Comparison of ENCODE assay signal across 8 mouse cellular contexts in the genomic region with DNA sequence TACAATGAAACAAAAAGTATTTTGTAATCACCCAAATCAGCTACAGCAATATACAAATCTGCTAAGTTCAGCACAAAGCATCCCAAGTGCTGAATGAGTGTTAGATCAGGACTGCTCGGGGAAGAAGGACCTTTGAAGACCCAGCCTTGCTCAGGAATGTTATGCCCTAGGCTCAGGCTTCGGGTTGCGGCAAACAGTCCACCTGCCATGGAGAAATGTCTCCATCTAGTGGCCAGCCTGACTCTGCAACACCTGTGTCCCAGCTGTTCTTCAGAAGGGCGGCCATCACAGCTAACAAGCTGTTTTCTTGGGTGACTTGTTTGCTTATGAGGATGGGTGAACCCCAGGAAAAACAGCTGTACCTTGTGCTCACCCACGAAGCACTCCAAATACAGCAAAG.
A peak's percentile ranks its signal among the peaks of the same experiment; 100 is the strongest.
DNase-seq lines count a peak whose midpoint lies in the region; ATAC-seq and TF ChIP-seq lines count a peak whose summit lies in the region.

No protein-coding gene starts in this region.

- H3K9ac ChIP-seq in forebrain, embryonic 11.5 days (ENCODE audit: low read length) = no peak overlapping the region
- no peak overlapping the region for H3K9ac ChIP-seq in heart, embryonic 16.5 days (ENCODE audit: low read length)
- H3K9ac ChIP-seq in liver, embryonic 16.5 days (ENCODE audit: low read depth, low read length) = no peak overlapping the region
- no peak overlapping the region for H3K9ac ChIP-seq in neural tube, embryonic 13.5 days
- no peak overlapping the region for H3K9ac ChIP-seq in stomach, postnatal 0 days (ENCODE audit: low read length)

- no peaks in the 10 kb centered on the region for H3K4me1 ChIP-seq in forebrain, embryonic 11.5 days (replicated peaks; ENCODE audit: control insufficient read depth, insufficient read depth, low read length)
- peaks cover 30% of the 10 kb centered on the region for H3K4me1 ChIP-seq in heart, embryonic 16.5 days (ENCODE audit: control insufficient read depth, insufficient read depth, low read length)
- H3K4me1 ChIP-seq in liver, embryonic 16.5 days (ENCODE audit: control insufficient read depth, low read depth, low read length) = no peaks in the 10 kb centered on the region
- peaks cover 10% of the 10 kb centered on the region; the same call in 1 of the 2 replicates for H3K4me1 ChIP-seq in neural tube, embryonic 13.5 days (replicated peaks)
- H3K4me1 ChIP-seq in stomach, postnatal 0 days (replicated peaks; ENCODE audit: control insufficient read depth, insufficient read depth) = no peaks in the 10 kb centered on the region

- no peak for TF ChIP-seq EP300 in stomach, postnatal 0 days (optimal IDR thresholded peaks at IDR 0.05)

- no peak overlapping the region for H3K27ac ChIP-seq in forebrain, embryonic 11.5 days (ENCODE audit: low read depth, low read length)
- H3K27ac ChIP-seq in heart, embryonic 16.5 days (ENCODE audit: low read length) = no peak overlapping the region
- H3K27ac ChIP-seq in liver, embryonic 16.5 days (ENCODE audit: low read length) = no peak overlapping the region
- no peak overlapping the region for H3K27ac ChIP-seq in neural tube, embryonic 13.5 days (replicated peaks)
- H3K27ac ChIP-seq in stomach, postnatal 0 days (replicated peaks) = no peak overlapping the region

- TF ChIP-seq CTCF in brain, embryonic 14.5 days (IDR thresholded peaks at IDR 0.05; ENCODE audit: borderline replicate concordance, extremely low read depth, insufficient read depth, insufficient read length) = peak; percentile 97
- TF ChIP-seq CTCF in stomach, postnatal 0 days (IDR thresholded peaks at IDR 0.05; ENCODE audit: low read depth) = peak; percentile 100

- TF ChIP-seq POLR2A in brain, embryonic 14.5 days (IDR thresholded peaks at IDR 0.05; ENCODE audit: borderline replicate concordance, extremely low read depth, insufficient read depth, insufficient read length, poor library complexity, severe bottlenecking) = no peak

- no peaks in the 10 kb centered on the region for H3K36me3 ChIP-seq in forebrain, embryonic 11.5 days (ENCODE audit: control insufficient read depth, insufficient read depth, low read length)
- no peaks in the 10 kb centered on the region for H3K36me3 ChIP-seq in heart, embryonic 16.5 days (ENCODE audit: control insufficient read depth, insufficient read depth)
- no peaks in the 10 kb centered on the region for H3K36me3 ChIP-seq in liver, embryonic 16.5 days (ENCODE audit: control insufficient read depth, insufficient read depth)
- no peaks in the 10 kb centered on the region for H3K36me3 ChIP-seq in neural tube, embryonic 13.5 days
- no peaks in the 10 kb centered on the region for H3K36me3 ChIP-seq in stomach, postnatal 0 days (ENCODE audit: control insufficient read depth, insufficient read depth, low read length)

- 5% methylated on average over 5 of the region's 5 CpGs for WGBS in forebrain, embryonic 11.5 days
- WGBS in heart, embryonic 16.5 days = 1% methylated on average over 5 of the region's 5 CpGs
- WGBS in liver, embryonic 16.5 days (ENCODE audit: insufficient replicate concordance) = 2% methylated on average over 5 of the region's 5 CpGs
- WGBS in neural tube, embryonic 13.5 days = 7% methylated on average over 5 of the region's 5 CpGs
- WGBS in stomach, postnatal 0 days = 5% methylated on average over 5 of the region's 5 CpGs

- peak; percentile 46 for DNase-seq in CD4-positive helper T cell, adult 2 months (ENCODE audit: low read depth, low spot score)
- peak; percentile 92 for DNase-seq in brain, embryonic 14.5 days (ENCODE audit: low read depth)
- peak; percentile 87 for DNase-seq in forebrain, embryonic 11.5 days (ENCODE audit: low spot score)
- DNase-seq in kidney, postnatal 25 days = peak; percentile 80 to 88
- peak; percentile 87 for DNase-seq in stomach, postnatal 0 days (ENCODE audit: low spot score)

- no peak overlapping the region for H3K4me3 ChIP-seq in forebrain, embryonic 11.5 days (ENCODE audit: low read depth, low read length)
- H3K4me3 ChIP-seq in heart, embryonic 16.5 days (ENCODE audit: low read length) = no peak overlapping the region
- H3K4me3 ChIP-seq in liver, embryonic 16.5 days (ENCODE audit: low read depth, low read length) = no peak overlapping the region
- no peak overlapping the region for H3K4me3 ChIP-seq in neural tube, embryonic 13.5 days
- H3K4me3 ChIP-seq in stomach, postnatal 0 days (ENCODE audit: low read depth, low read length) = no peak overlapping the region

- H3K9me3 ChIP-seq in forebrain, embryonic 11.5 days (ENCODE audit: control insufficient read depth, low read length) = no peaks in the 10 kb centered on the region
- H3K9me3 ChIP-seq in heart, embryonic 16.5 days (replicated peaks; ENCODE audit: control insufficient read depth, low read length) = no peaks in the 10 kb centered on the region
- no peaks in the 10 kb centered on the region for H3K9me3 ChIP-seq in liver, embryonic 16.5 days (replicated peaks; ENCODE audit: control insufficient read depth, low read length)
- no peaks in the 10 kb centered on the region for H3K9me3 ChIP-seq in neural tube, embryonic 13.5 days
- H3K9me3 ChIP-seq in stomach, postnatal 0 days (ENCODE audit: control insufficient read depth, low read length) = no peaks in the 10 kb centered on the region

- peak; percentile 92 for ATAC-seq in forebrain, embryonic 11.5 days (replicated peaks; ENCODE audit: low FRiP score)
- ATAC-seq in heart, embryonic 16.5 days (replicated peaks; ENCODE audit: extremely low read depth, insufficient read depth, low FRiP score) = peak; percentile 39
- peak; percentile 47; the same call in 1 of the 2 replicates for ATAC-seq in liver, embryonic 16.5 days (ENCODE audit: low read depth)
- ATAC-seq in neural tube, embryonic 13.5 days (ENCODE audit: low read depth) = peak; percentile 95
- ATAC-seq in stomach, postnatal 0 days (ENCODE audit: low FRiP score, low TSS enrichment) = peak; percentile 89

- no peak overlapping the region for H3K4me2 ChIP-seq in forebrain, embryonic 11.5 days (ENCODE audit: low read depth, low read length, severe bottlenecking)
- no peak overlapping the region for H3K4me2 ChIP-seq in heart, embryonic 16.5 days (ENCODE audit: low read depth, low read length)
- H3K4me2 ChIP-seq in liver, embryonic 16.5 days (ENCODE audit: low read depth, low read length) = no peak overlapping the region
- no peak overlapping the region for H3K4me2 ChIP-seq in neural tube, embryonic 13.5 days
- H3K4me2 ChIP-seq in stomach, postnatal 0 days (replicated peaks; ENCODE audit: low read depth) = no peak overlapping the region

- H3K27me3 ChIP-seq in forebrain, embryonic 11.5 days (ENCODE audit: control insufficient read depth, insufficient read depth, low read length) = no peaks in the 10 kb centered on the region
- H3K27me3 ChIP-seq in heart, embryonic 16.5 days (ENCODE audit: control insufficient read depth, insufficient read depth, low read length) = peaks cover 3% of the 10 kb centered on the region; the same call in 1 of the 2 replicates
- peaks cover 6% of the 10 kb centered on the region for H3K27me3 ChIP-seq in liver, embryonic 16.5 days (ENCODE audit: control insufficient read depth, insufficient read depth, low read depth, low read length)
- no peaks in the 10 kb centered on the region for H3K27me3 ChIP-seq in neural tube, embryonic 13.5 days
- no peaks in the 10 kb centered on the region for H3K27me3 ChIP-seq in stomach, postnatal 0 days (ENCODE audit: control insufficient read depth, insufficient read depth, low read length)

Comparison
In these comparisons a context has a peak if more than half of its experiments do, and no peak if none do; other contexts are left out.
1. ATAC-seq: peak in every context shown above with its lines; median percentile 95 in neural tube, embryonic 13.5 days; 92 in forebrain, embryonic 11.5 days; 89 in stomach, postnatal 0 days; 47 in liver, embryonic 16.5 days; 39 in heart, embryonic 16.5 days.